Mouse (Mus musculus): ENCODE data around the gene D930020B18Rik. TPM values are rescaled to one million over a fixed set of nuclear protein-coding genes. Genes with fewer than 3 reads are reported as not detected.

D930020B18Rik gene
- polyA plus RNA-seq, 1 experiment from 2014 or later: 0.35 TPM

DNA sequence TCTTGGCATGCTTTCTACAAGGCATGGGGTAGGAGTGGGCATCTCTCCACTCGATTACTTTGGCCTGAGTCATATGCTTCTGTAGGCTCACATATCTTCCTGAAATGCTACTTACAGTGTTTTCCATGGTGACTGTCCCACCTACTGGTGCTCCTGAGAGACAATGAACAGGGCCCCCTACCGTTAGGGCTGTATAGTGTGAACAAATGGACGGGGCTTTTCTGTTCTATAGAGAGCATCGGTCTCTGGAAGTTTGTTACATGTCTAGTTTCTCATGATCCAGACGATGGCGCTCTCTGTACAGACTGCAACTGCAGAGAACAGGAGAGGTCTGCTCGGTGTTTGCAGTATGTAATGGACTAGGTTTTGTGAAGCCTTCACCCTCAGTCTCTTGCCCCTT lies 46.1 kb downstream of the D930020B18Rik start:
- no peaks in the 10 kb centered on the region for H3K9me3 ChIP-seq
- H3K27me3 ChIP-seq (replicated peaks): no peaks in the 10 kb centered on the region
- no peak for ATAC-seq (replicated peaks)
- H3K27ac ChIP-seq: no peak overlapping the region
- 75% methylated on average over 7 of the region's 7 CpGs for WGBS
- H3K4me1 ChIP-seq: peaks cover 9% of the 10 kb centered on the region
- H3K4me3 ChIP-seq: no peak overlapping the region
- H3K36me3 ChIP-seq (replicated peaks): no peaks in the 10 kb centered on the region
- H3K9ac ChIP-seq: no peak overlapping the region
- no peak overlapping the region for H3K4me2 ChIP-seq

DNA sequence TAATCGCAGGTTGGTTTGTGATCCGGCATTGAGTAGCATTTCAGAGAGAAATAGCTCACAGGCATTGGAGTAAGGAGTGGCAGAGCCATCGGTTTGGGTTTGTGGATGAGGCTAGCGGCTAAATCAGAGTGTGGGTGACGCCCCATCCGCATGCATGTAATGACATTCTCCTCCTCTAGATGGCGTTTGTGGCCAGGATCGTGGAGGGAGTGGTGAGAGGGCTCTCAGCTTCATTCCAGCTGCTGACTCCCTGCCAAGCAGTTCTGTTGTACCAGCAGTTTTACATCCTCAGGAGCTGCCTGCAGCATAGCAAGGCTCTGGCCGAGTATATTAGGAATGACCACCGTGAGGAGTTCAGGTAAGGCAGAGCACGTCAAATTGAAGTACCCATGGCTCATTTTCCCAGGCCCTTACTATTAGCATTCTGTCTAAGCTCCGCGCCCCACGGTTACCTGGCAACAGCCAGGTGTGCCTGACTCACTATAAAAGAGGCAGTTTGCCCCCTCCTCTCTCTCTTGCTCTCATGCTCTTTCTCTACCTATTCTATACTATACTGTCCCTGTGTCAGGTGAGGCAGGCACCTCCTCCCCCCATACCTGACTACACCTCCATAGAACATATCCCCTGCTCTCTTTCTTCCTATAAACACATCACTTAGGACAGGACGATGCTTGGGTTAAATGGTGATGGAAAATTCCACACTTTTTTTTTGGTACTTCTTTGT lies 48.4 kb downstream of the D930020B18Rik start:
- WGBS: 18% methylated on average over 15 of the region's 15 CpGs
- H3K36me3 ChIP-seq (replicated peaks): no peaks in the 10 kb centered on the region
- H3K4me3 ChIP-seq: no peak overlapping the region
- H3K9me3 ChIP-seq: no peaks in the 10 kb centered on the region
- H3K9ac ChIP-seq: peak overlapping the region; percentile 2; the same call in 1 of the 2 replicates
- ATAC-seq (replicated peaks): peak; percentile 90
- peaks cover 9% of the 10 kb centered on the region for H3K4me1 ChIP-seq
- no peaks in the 10 kb centered on the region for H3K27me3 ChIP-seq (replicated peaks)
- peak overlapping the region; percentile 65 for H3K27ac ChIP-seq
- peak overlapping the region; percentile 34 for H3K4me2 ChIP-seq

DNA sequence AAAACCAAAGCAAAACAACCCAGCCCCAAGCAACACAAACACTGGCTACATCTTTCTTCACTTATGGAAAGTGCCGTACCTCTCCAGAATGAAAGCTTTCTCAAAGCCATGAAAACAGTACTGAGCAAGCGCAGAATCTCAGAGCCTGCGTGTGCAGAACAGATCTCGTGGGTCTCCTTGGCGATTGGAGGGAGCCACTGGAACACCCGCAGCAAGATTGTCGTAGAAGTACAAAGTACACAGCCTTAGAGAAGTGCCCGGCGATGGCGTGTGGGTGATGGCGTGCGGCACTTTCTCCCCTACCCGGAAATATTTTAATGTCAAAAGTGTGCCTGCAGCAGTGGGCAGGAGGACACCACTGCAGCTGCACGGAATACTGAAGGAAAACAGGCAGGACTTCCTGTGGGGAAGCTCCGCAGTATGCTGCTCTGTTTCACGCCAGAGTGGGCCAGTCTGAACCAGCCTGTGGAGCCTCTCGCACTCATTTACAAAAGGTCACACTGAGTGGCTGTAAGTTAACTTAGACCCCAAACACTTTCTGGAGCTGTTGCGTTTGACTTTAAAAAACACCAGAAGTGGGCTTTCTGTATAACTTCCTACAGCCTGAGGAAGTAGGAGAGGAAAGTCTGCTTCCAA lies 51.7 kb downstream of the D930020B18Rik start:
- peaks cover 9% of the 10 kb centered on the region for H3K4me1 ChIP-seq
- no peaks in the 10 kb centered on the region for H3K9me3 ChIP-seq
- H3K27ac ChIP-seq: no peak overlapping the region
- peak overlapping the region; percentile 24; the same call in 1 of the 2 replicates for H3K4me2 ChIP-seq
- WGBS: 52% methylated on average over 18 of the region's 18 CpGs
- no peak overlapping the region for H3K4me3 ChIP-seq
- no peak overlapping the region for H3K9ac ChIP-seq
- no peaks in the 10 kb centered on the region for H3K27me3 ChIP-seq (replicated peaks)
- ATAC-seq (replicated peaks): no peak
- H3K36me3 ChIP-seq (replicated peaks): no peaks in the 10 kb centered on the region

DNA sequence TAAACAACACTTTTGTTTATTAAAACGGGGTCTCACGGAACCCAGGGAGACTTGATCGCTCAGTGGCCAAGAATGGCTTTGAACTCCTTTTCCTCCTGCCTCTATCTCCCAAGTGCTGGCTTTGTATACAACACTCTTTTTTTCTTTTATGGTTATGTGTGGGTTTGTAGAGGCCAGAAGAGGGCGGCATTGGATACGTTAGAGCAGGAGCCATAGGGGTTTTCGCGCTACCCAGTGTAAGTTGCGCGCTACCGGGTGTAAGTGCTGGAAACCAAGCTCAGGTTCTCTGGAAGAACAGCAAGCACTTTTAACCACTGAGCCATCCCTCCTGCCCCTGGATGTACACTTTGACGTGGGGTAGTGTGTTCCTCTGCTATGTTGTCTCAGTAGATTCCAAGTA lies 53.2 kb downstream of the D930020B18Rik start:
- Histone ChIP-seq H3K9me3 (no peaks in the 10 kb centered on the region), H3K4me3 (no peak overlapping the region), H3K27ac (no peak overlapping the region), H3K27me3 (replicated peaks) (no peaks in the 10 kb centered on the region), H3K4me1 (peaks cover 4% of the 10 kb centered on the region), H3K4me2 (no peak overlapping the region), H3K9ac (no peak overlapping the region), H3K36me3 (replicated peaks) (no peaks in the 10 kb centered on the region)
- 87% methylated on average over 11 of the region's 11 CpGs for WGBS
- ATAC-seq (replicated peaks): no peak

DNA sequence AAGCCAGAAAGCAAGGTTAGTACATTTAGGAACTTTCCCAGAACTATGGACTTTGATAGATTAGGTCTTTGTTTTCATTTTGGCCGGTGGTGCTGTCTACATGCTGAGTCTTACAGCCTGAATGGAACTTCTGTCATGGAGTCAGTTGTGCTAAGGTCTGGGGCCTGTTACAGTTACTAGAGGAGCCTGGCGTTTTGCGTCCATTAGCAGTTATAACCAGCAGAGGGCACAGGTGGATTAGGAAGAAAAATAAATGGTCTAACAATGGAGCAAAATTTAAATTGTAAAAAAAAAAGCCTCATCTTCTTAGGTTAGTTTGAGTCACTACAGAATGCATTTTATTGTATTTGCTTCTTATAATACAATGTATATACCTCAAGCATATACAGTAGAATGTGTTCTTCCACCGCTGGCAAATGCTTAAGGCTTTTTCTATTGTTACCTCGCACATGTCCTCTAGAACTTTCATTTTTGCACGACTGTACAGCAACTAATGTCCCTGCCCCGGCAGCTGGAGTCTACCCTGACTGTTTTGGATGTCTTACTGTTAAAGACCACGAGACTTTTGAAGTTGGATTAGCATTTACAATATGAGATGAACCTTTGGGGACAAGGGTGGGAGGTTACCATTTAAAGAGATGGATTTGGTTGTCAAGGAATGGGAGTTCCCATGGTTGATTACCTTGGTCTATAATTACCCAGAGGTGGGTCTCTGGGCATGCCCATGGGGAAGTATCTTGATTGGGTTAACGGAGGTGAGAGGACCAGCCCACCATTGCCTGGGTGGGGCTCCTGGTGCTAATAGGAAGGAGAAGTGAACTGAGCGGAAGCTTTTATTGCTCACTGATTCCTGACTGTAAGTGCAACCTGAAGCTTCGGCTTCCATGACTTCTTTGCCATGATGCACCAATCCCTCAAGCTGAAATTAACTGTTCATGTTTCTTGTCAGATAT lies 60.2 kb downstream of the D930020B18Rik start:
- Histone ChIP-seq H3K4me2 (no peak overlapping the region), H3K36me3 (replicated peaks) (no peaks in the 10 kb centered on the region), H3K9ac (no peak overlapping the region), H3K4me1 (no peaks in the 10 kb centered on the region; the same call in 1 of the 2 replicates), H3K4me3 (no peak overlapping the region), H3K27me3 (replicated peaks) (no peaks in the 10 kb centered on the region), H3K27ac (peak overlapping the region; percentile 26; the same call in 1 of the 2 replicates), H3K9me3 (no peaks in the 10 kb centered on the region)
- no peak; the same call in 1 of the 2 replicates for ATAC-seq (replicated peaks)
- WGBS: 62% methylated on average over 11 of the region's 11 CpGs

DNA sequence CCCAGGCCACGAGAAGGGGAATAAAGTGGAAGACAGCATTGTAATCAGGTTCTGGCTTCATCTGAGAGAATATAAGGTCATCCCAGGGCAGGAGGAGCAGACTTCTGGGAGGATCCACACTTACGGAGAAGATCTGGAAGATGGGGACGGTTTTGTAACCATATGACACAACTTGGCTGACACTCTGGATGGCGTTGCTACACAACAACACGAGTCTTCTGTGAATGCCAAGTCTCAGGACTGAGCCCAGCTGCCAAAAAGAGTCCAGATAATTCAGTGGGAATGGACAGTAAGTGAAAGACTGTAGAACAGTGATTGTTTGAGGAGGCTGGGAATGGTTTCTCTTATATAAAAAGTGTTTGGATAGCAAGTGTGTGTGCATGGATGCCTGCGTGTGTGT lies 62.2 kb downstream of the D930020B18Rik start:
- H3K27ac ChIP-seq: no peak overlapping the region
- no peak overlapping the region for H3K9ac ChIP-seq
- no peaks in the 10 kb centered on the region for H3K9me3 ChIP-seq
- no peak for ATAC-seq (replicated peaks)
- H3K36me3 ChIP-seq (replicated peaks): no peaks in the 10 kb centered on the region
- H3K4me2 ChIP-seq: no peak overlapping the region
- no peak overlapping the region for H3K4me3 ChIP-seq
- no peaks in the 10 kb centered on the region; the same call in 1 of the 2 replicates for H3K4me1 ChIP-seq
- H3K27me3 ChIP-seq (replicated peaks): no peaks in the 10 kb centered on the region
- WGBS: 84% methylated on average over 6 of the region's 6 CpGs

DNA sequence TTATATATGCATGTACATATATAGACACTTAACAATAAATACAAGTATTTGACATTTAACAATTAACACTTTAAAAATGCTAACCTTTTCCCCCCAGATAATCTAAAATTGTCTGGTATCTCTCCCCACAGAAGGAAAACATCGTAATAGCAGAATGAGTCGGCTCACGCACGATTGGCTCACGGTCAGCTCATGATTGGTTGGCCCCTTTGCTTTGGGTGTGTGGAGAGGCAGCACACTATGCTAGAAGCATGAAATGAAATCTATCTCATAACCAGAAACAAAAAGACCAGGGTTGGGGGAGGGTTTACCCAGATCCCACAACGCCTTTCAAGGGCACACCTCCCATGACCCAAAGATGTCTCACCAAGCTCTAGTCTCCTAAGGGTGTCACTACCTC lies 63.5 kb downstream of the D930020B18Rik start:
- H3K9me3 ChIP-seq: no peaks in the 10 kb centered on the region
- H3K27ac ChIP-seq: no peak overlapping the region
- H3K4me3 ChIP-seq: no peak overlapping the region
- no peaks in the 10 kb centered on the region for H3K27me3 ChIP-seq (replicated peaks)
- no peak overlapping the region for H3K4me2 ChIP-seq
- no peaks in the 10 kb centered on the region for H3K36me3 ChIP-seq (replicated peaks)
- no peak overlapping the region for H3K9ac ChIP-seq
- H3K4me1 ChIP-seq: no peaks in the 10 kb centered on the region; the same call in 1 of the 2 replicates
- 94% methylated on average over 6 of the region's 6 CpGs for WGBS
- ATAC-seq (replicated peaks): no peak

DNA sequence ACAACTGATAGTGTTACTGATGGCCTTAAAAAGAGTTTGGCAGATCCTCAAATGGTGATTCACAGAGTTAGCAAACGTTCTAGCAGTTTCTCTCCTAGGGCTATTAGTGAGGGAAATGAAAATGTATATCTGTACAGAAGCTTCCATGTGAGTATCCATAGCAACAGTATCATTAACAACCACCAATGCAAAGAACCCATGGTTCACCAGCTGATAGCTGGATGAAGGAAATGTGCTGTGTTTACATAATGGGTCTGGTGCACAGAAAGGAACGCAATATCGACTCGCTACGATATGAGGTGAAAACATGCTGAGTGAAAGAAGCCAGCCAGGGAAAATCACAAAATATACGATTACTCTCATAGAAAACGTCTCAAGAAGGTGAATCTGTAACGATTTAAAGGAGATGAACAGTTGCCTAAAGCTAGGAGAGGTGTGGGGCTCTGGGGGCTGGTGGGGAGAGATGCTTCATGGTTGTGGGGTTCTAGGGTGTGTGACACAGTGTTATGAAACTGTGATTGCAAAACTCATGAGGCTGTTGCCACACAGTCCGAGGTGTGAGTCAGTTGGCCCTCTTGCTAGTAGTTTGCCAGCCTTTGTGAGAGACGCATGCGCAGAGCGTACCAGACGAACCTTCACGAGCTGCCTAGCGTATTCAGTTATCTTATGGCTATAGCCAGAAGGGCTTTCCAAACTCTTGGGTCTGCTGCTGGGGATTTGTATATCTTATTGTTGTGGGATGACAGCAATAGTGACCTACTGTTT lies 64.2 kb downstream of the D930020B18Rik start:
- Histone ChIP-seq H3K4me1 (no peaks in the 10 kb centered on the region; the same call in 1 of the 2 replicates), H3K36me3 (replicated peaks) (no peaks in the 10 kb centered on the region), H3K9me3 (no peaks in the 10 kb centered on the region), H3K27me3 (replicated peaks) (no peaks in the 10 kb centered on the region), H3K9ac (no peak overlapping the region), H3K27ac (no peak overlapping the region), H3K4me3 (no peak overlapping the region), H3K4me2 (no peak overlapping the region)
- WGBS: 84% methylated on average over 15 of the region's 15 CpGs
- ATAC-seq (replicated peaks): no peak

DNA sequence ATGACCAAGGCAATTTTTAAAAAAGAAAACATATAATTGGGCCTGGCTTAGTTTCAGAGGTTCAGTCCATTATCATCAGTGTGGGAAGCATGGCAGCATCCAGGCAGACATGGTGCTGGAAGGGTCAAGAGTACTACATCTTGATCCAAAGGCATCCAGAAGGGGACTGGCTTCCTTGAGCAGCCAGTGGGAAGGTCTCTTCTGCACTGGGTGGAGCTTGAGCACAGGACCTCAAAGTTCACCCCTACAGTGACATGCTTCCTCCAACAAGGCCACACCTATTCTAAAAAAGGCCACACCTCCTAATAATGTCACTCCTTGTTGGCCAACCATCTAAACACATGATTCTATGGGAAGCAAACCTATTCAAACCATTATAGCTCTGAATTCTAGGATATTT lies 75.5 kb downstream of the D930020B18Rik start:
- ATAC-seq (replicated peaks): no peak

DNA sequence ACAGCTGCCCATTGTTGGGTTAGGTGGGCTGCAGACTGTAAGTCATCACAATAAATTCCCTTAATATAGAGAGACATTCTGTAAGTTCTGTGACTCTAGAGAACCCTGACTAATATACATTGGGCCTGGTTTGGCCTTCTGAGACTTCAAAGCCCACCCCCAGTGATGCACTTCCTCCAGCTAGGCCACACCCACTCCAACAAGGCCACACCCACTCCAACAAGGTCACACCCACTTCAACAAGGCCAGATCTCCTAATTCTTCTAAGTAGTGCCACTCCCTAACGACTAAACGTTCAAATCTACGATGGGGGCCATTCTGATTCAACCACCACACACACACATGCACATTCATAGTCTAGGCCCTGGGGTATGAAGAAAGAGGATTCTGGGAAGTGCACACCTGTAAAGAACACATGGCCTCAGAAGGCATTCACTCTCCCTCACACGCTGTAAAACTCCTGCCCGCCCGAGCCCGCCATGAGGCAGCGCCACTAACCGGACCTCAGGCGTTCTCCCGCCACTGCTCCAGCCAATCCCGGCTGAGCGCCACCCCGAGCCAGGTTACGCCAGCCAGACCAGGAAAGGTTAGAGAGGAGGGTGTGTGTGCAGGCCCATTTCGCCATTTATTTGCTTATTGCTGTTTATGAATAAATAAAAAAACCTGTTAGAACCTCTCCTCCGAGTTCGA lies 77.7 kb downstream of the D930020B18Rik start:
- Histone ChIP-seq H3K4me1 (no peaks in the 10 kb centered on the region), H3K9ac (no peak overlapping the region), H3K4me3 (no peak overlapping the region), H3K9me3 (no peaks in the 10 kb centered on the region), H3K27me3 (replicated peaks) (no peaks in the 10 kb centered on the region), H3K4me2 (no peak overlapping the region), H3K36me3 (replicated peaks) (no peaks in the 10 kb centered on the region), H3K27ac (no peak overlapping the region)
- WGBS: 95% methylated on average over 18 of the region's 18 CpGs
- no peak for ATAC-seq (replicated peaks)

More for the DNA sequence above, 75.5 kb downstream of the D930020B18Rik start:
- H3K27ac ChIP-seq: no peak overlapping the region
- no peaks in the 10 kb centered on the region for H3K27me3 ChIP-seq (replicated peaks)
- no peak overlapping the region for H3K4me3 ChIP-seq
- H3K9ac ChIP-seq: no peak overlapping the region
- no peaks in the 10 kb centered on the region for H3K4me1 ChIP-seq
- no peaks in the 10 kb centered on the region for H3K9me3 ChIP-seq
- H3K36me3 ChIP-seq (replicated peaks): no peaks in the 10 kb centered on the region
- no peak overlapping the region for H3K4me2 ChIP-seq

DNA sequence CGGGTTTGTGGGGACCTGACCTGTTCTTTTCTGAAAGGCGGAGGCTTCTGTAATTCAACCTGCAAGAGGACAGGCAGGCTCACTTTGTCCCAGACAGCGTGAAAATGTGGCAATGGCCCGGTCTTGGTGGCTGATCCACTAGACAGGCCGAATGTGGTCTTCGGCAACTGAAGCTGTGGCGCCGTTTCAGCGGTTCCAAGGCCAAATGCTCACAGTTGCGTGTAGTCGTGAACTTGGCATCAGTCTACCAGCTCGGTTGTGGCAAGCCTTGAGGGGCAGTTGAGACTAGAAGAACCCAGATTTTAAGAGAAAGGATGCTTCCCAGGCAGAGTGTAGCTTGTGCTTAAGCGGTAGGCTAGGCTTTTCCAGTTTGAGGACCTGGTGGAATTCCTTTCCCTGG lies 79.3 kb downstream of the D930020B18Rik start:
- Histone ChIP-seq H3K9me3 (no peaks in the 10 kb centered on the region), H3K9ac (no peak overlapping the region), H3K4me1 (no peaks in the 10 kb centered on the region), H3K27ac (no peak overlapping the region), H3K36me3 (replicated peaks) (no peaks in the 10 kb centered on the region), H3K4me3 (no peak overlapping the region), H3K27me3 (replicated peaks) (no peaks in the 10 kb centered on the region), H3K4me2 (no peak overlapping the region)
- ATAC-seq (replicated peaks): no peak
- 95% methylated on average over 13 of the region's 13 CpGs for WGBS

All from midbrain, embryonic 15.5 days (tissue).